Mouse (Mus musculus) activated CD4-positive, CD25-positive, alpha-beta regulatory T cell, adult 4 months (primary cell): Measurements from ENCODE around the gene Zbed3. TPM values are rescaled to one million over a fixed set of nuclear protein-coding genes. Genes with fewer than 3 reads are reported as not detected.
A peak's percentile ranks its signal among the peaks of the same experiment; 100 is the strongest.
"Not testable (repeated sequence)": the region's sequence is repeated elsewhere in the genome, so short reads cannot be mapped to it uniquely, and the experiment has no call there.

Experiments
- ATAC-seq: one replicate; pipeline ENCODE4 v1.8.0; 2017
- polyA plus RNA-seq, 2 experiments: library from polyadenylated mRNA; unstranded; fragments of 100-300 nt; shearing (Covaris generic); gene quantifications; one replicate each; pipeline ENCODE4 v1.2.1; 2017

The Zbed3 gene
- polyA plus RNA-seq, 2 experiments from 2014 or later, result 1.5 to 1.9 TPM

GRCm38 (mm10) chr13:95332086-95332899 is 8.9 kb downstream of the Zbed3 start:
- no peak for ATAC-seq

- ATAC-seq, result no peak
Measured at GRCm38 (mm10) chr13:95336122-95336677, 12.8 kb downstream of the Zbed3 start.

- no peak for ATAC-seq
Measured at GRCm38 (mm10) chr13:95343470-95343869, 20.1 kb downstream of the Zbed3 start.

GRCm38 (mm10) chr13:95345869-95346268 is 22.5 kb downstream of the Zbed3 start:
- ATAC-seq, result no peak

GRCm38 (mm10) chr13:95347018-95347696 is 23.7 kb downstream of the Zbed3 start:
- ATAC-seq, result peak; percentile 45

GRCm38 (mm10) chr13:95348476-95348875 is 25.1 kb downstream of the Zbed3 start:
- ATAC-seq, result no peak

GRCm38 (mm10) chr13:95358223-95358622 is 34.8 kb downstream of the Zbed3 start:
- ATAC-seq, result no peak

GRCm38 (mm10) chr13:95363440-95363839 is 40.0 kb downstream of the Zbed3 start:
- no peak for ATAC-seq

GRCm38 (mm10) chr13:95366356-95366755 is 42.9 kb downstream of the Zbed3 start:
- no peak for ATAC-seq

GRCm38 (mm10) chr13:95374701-95375553 is 51.5 kb downstream of the Zbed3 start, which contains the start of gene Aggf1:
Gene Aggf1, minus strand, starts transcription at chr13:95375352.
- ATAC-seq, result peak; percentile 91

GRCm38 (mm10) chr13:95375554-95375914 is 52.1 kb downstream of the Zbed3 start:
- no peak for ATAC-seq

GRCm38 (mm10) chr13:95376689-95377289 is 53.4 kb downstream of the Zbed3 start:
- ATAC-seq, result not testable (repeated sequence)

GRCm38 (mm10) chr13:95378696-95379095 is 55.3 kb downstream of the Zbed3 start:
- no peak for ATAC-seq

GRCm38 (mm10) chr13:95382418-95382817 is 59.0 kb downstream of the Zbed3 start:
- no peak for ATAC-seq

Other genes starting within 250 kb of the Zbed3 start
- gene Pde8b, start 73.3 kb upstream of the Zbed3 start, polyA plus RNA-seq, result 1 to 10 TPM in 1 of 2 experiments, under 1 TPM in 1; 0.54 to 1.2 TPM
- 10 to 100 TPM; 11.3 to 12.4 TPM for gene Aggf1, start 51.7 kb downstream of the Zbed3 start, polyA plus RNA-seq
- gene Crhbp, start 121.3 kb downstream of the Zbed3 start, polyA plus RNA-seq, result not detected
- not detected for gene S100z, start 155.1 kb downstream of the Zbed3 start, polyA plus RNA-seq
- 10 to 100 TPM; 17.0 to 21.0 TPM for gene F2rl1, start 201.6 kb downstream of the Zbed3 start, polyA plus RNA-seq